Mouse (Mus musculus) erythroblast, embryonic 14.5 days (primary cell): ENCODE measurements at regions not wholly inside any gene's neighbourhood (a gene's known extent, or its start where the extent isn't known, plus 50 kb on each side); places are given as distances from the start of the nearest gene placed in this dataset.

Source experiments
- GATA1 ChIP-seq: IDR thresholded peaks from 2 replicates; pipeline ENCODE4 v1.6.1; 2012; ENCODE audit warnings: low read length, inconsistent platforms, mixed read lengths
- TAL1 ChIP-seq: IDR thresholded peaks from 3 replicates; pipeline ENCODE4 v1.6.1; 2012; ENCODE audit warnings: low read length, inconsistent platforms, mixed read lengths

- TF ChIP-seq TAL1 (no peak), GATA1 (no peak)
Measured at GRCm38 (mm10) chr6:143703984-143704383, 537.0 kb downstream of the Etnk1 start.
